Mouse (Mus musculus) T-helper 17 cell (primary cell): ENCODE measurements around the gene Sdhaf1.

ENCODE experiments used
- in situ Hi-C, 2 experiments: fragments of 300-600 bp; cut with MboI, MseI; formaldehyde crosslinking; loops; 1 replicate in 1 of 2; 2 replicates in 1 of 2; pipeline ENCODE4 v1.15.1; 2025; ENCODE audit warnings: high pct_unique_total_duplicates in 2 of 2

Sdhaf1 gene

DNA sequence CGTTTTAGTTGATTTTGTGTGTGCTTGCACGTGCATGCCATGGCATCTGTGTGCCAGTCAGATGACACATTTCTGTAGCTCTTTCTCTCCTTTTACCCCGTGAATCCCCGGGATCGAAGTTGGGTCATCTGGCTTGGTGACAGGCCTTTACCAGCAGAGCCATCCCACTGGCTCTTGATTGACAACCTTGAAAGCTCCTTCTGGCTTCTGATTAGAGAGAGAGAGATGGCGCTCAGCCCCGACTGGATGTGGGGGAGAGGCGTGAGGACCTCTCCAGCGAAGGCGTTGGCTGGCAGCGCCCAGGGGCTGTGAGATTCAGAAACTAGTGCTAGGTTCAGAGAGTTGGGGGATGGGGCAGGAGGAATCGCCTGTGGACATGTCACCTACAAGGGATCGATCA lies 29.9 kb downstream of the Sdhaf1 start:
- in situ Hi-C loops = no loop called here

- in situ Hi-C loops = no loop called here
These were observed 32.2 kb downstream of the Sdhaf1 start, which contains the start of gene Clip3 for GRCm38 (mm10) chr7:30291215-30292131. Gene Clip3, plus strand, starts transcription at chr7:30291728.

DNA sequence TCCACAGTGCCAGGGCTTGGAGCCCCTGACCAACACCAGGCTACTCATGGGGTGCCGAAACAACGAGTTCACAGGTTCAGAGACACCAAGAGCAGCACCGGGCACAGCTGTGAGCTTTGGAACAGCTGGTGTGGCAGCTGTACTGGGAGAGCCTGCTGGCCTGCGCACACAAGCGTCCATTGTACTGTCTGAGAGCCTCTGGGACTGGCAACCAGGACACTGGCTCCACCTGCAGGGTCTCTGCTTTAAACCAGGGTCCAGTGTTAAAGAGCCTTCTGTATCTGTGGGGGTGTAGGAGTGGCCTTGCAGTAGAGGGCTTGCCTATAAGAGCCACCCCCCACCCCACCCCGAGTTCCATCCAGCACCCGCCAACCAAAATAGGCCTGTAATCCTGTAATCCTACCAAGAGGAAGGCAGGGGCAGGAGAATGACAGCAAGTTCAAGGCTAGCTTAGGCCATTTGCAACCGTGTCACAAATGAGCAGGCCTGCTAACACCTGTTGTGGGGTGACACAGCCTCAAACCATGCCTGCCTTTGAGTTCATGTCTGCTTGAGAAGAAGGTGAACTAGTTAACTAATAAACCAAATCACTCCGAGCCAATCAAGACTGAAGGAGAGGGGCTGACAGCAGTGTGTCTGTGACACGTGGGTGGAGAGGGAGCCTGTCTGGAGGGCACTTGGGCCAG lies 33.8 kb downstream of the Sdhaf1 start:
- in situ Hi-C loops = no loop called here

DNA sequence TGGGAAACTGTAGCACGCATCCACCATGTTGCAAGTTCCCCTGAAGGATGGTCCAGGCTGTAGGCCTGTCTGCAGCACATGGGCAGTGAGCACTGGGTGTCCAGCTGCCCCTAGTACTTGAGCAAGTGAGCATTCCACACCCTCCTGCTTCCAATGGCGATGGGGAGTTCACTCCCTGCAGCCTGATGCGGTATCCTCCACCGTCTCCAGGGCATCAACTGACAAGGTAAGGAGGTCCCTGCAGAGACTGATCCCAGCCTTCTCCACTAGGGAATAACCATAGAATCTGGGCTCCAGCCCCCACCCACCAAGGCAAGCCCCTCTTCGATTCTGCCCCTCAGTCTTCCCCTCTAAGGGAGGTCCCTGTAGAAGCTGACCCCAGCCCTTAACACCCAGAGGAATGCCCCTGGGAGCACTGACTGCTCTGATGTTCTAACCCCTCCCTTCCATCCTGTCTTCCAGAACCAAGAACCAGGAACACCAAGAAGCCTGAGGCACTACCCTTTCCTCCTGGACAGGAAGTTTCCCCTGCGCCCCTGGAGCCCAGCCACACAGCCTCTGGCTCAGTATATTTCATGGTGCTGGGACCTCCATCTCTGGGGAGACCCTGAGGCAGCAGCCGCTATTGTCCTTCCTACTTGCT lies 34.5 kb downstream of the Sdhaf1 start:
- in situ Hi-C loops = no loop called here

DNA sequence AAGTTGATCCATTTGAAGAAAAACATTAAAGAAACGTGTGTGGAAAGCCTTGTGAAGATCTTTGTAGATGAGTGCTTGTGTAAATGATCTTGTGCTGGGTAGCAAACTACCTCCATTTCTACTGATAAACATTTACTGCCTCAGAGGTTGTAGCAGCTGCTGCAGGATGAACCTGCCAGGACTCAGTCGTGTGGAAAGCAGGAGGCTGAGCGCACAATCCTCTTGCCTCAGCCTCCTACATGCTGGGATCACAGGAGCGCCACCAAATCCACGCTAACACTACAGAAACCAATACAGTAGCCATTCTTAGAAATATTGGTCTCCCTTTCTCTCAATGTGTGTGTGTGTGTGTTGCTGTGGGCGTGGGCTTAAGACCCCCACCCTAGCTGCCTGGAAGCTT lies 35.6 kb downstream of the Sdhaf1 start:
- in situ Hi-C loops = no loop called here

- in situ Hi-C loops = no loop called here
These were observed 36.8 kb downstream of the Sdhaf1 start for GRCm38 (mm10) chr7:30286701-30287410.

GRCm38 (mm10) chr7:30282740-30283139 lies 41.0 kb downstream of the Sdhaf1 start:
- in situ Hi-C loops = no loop called here

DNA sequence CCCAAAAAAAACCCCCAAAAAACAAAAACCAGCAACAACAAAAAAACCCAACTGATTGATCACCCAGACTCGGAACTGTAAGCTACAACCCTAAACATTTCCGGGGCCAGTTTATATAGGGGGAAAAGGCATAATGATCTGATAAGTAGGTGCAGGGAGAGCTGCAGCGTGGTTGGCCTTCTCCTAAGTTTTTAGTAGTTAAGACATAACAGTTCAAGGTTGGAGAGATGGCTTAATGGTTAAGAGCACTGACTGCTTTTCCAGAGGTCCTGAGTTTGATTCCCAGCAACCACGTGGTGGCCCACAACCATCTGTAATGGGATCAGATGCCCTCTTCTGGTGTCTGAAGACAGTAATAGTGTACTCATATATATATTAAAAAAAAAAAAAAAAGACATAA lies 42.2 kb downstream of the Sdhaf1 start:
- in situ Hi-C loops = no loop called here

GRCm38 (mm10) chr7:30280670-30281138 lies 43.0 kb downstream of the Sdhaf1 start:
- in situ Hi-C loops = no loop called here

- in situ Hi-C loops = loop anchor here in 1 of 2 experiments (5.0 kb wide), 1 partner anchor 43 kb away; the partner anchor contains the start of gene Ovol3
These were observed 43.6 kb downstream of the Sdhaf1 start, which contains the start of the genes Thap8 and Wdr62 for GRCm38 (mm10) chr7:30279951-30280669. Gene Thap8, plus strand, starts transcription at chr7:30280094. Gene Wdr62, minus strand, starts transcription at chr7:30280419.

GRCm38 (mm10) chr7:30279536-30279935 lies 44.2 kb downstream of the Sdhaf1 start:
- in situ Hi-C loops = loop anchor here in 1 of 2 experiments (5.0 kb wide), 1 partner anchor 42 kb away; the partner anchor contains the start of gene Ovol3

- in situ Hi-C loops = loop anchor here in 1 of 2 experiments (5.0 kb wide), 1 partner anchor 42 kb away; the partner anchor contains the start of gene Ovol3
These were observed 44.8 kb downstream of the Sdhaf1 start for GRCm38 (mm10) chr7:30278911-30279310.

DNA sequence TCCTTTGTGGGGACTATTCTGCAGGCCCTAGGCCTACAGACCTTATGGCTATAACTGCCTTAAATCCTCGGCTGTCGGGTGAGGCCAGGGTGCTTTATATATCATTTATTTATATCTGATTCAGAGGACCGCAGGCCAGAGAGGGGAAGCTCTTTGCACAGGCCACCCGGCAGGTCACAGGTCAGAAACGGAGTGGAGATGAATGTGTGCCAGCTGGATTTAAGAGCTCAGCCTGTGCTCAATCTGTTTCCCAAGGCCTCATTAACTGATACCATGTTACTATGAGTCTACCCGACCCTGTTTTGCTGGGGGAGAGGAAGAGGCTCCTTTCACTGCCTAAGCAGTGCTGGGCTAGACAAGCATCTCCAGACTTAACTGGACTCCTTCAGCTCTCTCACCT lies 49.3 kb downstream of the Sdhaf1 start:
- in situ Hi-C loops = no loop called here
